Mouse (Mus musculus) adrenal gland, postnatal 10 days (tissue): ENCODE measurements around the gene A730015C16Rik. TPM values are rescaled to one million over a fixed set of nuclear protein-coding genes. Genes with fewer than 3 reads are reported as not detected.

Source experiments
- DNase-seq: peaks from one replicate; pipeline ENCODE4 v3.0.0; 2021; ENCODE audit warnings: mixed read lengths
- long read RNA-seq, 2 experiments: library from polyadenylated mRNA; stranded (forward); transcript quantifications; one replicate each; pipeline ENCODE4 v2.0.0; 2021
- total RNA-seq, 2 experiments: library from RNA; stranded (reverse); gene quantifications; 2 replicates each; pipeline ENCODE4 v1.2.3; 2021

The A730015C16Rik gene
- total RNA-seq = not detected
- long read RNA-seq, experiment 1, partial matches to known transcripts = 0 of 1 reads
- long read RNA-seq, experiment 1, other reads (novel, unspliced or antisense) = 0 of 1 reads
- long read RNA-seq, experiment 2, partial matches to known transcripts = 0 of 1 reads
- long read RNA-seq, experiment 2, other reads (novel, unspliced or antisense) = 0 of 1 reads

DNA sequence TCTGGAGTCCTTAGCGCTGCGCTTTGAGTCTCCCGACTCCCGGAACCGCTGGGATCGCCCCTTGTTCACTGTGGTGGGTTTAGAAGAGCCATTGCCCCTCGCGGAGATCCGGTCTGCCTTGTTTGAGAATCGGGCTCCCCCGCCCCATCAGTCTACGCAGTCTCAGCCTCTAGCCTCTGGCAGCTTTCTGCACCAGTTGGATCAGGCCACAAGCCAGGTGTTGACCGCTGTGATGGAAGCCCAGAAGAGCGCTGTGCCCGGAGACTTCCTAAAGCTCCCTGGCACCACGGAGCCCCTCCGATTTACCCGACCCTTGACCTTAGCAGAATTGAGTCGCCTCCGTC lies at the start of gene A730015C16Rik:
Gene A730015C16Rik (minus strand): TSS at position 115 of the 344 bp plus-strand sequence.
- DNase-seq = no peak

DNA sequence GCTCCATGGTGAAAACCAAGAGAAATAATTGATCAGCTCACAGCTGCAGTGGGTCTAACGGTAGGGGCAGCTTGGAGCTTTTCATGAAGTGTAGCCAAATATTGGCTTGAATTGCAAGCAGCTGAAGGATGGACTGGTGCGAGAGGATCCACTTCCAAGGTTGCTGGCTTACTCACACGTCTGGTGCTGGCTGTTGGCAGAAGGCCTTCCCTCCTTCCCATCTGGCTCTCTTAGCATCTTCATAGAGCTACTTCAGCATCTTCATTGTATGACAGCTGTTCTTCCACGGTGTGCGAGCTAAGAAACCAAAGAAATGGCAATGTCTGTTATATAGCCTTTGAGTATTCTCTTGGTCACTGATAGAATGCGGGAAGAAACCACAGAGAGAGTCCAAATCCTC lies 42.5 kb upstream of the A730015C16Rik start:
- DNase-seq = no peak

DNA sequence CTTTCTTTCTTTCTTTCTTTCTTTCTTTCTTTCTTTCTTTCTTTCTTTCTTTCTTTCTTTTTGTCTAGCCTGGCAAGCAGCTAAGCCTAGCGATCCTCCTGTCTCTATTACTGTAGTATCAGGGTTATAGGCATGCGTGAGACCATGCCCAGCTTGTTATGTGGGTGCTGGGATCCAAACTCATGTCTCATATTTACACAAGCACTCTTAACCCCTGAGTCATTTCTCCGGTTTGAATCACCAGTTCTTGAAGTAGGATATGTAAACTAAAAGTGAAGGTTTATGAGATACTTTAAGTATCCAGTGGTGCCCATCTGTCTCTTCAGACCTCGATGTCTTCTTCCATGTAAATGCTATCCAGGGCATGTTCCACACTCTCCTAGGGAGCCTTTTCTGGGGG lies 39.0 kb upstream of the A730015C16Rik start:
- no peak for DNase-seq

DNA sequence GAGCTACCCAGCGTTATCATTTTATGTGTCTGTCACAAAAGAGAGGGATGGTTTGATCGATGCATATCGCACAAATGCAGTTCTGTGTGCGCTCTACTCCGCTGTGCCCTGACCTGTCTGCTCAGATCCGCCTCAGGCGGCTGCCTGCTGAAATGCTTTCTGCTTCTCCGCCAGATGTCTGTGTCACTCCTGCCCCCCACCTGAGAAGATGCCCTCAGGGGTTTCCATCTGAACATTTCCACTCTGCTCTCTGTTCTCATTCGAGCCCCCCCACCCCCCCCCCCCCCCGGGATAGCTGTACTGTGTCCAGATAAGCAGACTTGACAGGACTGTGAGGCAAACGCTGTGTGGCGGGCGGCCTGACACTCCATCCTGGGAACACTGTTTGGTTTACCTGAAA lies 35.4 kb upstream of the A730015C16Rik start:
- peak; percentile 35 for DNase-seq

DNA sequence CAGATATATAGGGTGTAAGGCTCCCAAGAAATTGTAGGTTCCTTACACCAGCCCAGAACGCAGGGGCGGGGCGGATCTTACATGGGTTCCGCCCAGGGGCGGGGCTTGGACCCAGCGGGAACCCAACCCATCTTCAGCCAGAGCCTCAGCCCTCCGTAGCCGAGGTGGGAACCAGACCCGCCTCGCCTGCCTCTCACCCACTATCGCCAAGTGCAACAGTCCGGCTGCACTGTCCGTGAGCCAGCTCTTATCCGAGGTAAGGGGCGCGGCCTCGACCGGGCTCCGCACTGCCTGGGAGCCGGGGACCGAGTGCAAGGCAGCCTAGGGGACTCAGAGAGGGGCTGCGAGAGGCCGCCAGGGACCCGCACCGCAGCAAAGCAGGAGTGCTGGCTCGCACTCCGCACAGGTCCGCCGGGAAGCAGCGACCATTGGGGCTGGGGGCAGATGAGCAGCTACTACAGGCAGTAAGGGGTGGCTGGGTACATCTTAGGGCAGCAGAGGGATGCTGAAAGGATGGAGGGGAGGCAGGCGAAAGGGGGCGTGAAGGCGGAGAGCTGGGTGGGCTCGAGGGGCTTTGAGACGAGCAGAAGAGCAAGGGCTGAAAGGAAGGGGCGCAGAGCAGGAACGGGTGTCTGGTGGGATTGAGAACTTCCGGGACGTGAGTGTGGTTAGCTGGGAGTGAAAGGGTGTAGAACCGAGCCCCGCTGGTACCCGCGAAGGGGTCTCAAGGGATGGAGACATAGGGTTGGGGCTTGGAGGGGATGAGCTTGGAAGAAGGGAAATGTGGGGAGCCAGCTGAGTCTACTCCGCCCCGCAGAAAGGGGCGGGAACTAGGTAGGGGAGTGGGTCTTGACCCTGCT lies 30.8 kb upstream of the A730015C16Rik start, which contains the start of gene Rab3b:
Gene Rab3b (plus strand): TSS at position 101 of the 860 bp plus-strand sequence.
- DNase-seq = peak; percentile 70

DNA sequence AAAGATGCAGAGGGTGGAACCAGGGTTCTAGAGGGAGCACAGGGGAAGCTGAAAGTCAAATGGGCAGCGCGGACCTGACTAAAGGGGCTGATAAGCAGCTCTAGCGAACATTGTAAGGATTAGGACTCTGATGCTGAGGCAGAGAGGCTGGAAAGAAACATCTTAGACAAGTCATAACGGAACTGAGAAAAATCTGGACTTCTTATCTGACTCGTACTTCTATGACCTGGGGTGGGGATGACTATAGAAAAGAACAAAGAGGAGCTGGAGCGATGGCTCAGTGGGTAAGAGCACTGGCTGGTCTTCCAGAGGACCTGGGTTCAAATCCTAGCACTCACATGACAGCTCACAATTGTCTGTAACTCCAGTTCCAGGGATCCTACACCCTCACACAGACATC lies 29.5 kb upstream of the A730015C16Rik start:
- no peak for DNase-seq

DNA sequence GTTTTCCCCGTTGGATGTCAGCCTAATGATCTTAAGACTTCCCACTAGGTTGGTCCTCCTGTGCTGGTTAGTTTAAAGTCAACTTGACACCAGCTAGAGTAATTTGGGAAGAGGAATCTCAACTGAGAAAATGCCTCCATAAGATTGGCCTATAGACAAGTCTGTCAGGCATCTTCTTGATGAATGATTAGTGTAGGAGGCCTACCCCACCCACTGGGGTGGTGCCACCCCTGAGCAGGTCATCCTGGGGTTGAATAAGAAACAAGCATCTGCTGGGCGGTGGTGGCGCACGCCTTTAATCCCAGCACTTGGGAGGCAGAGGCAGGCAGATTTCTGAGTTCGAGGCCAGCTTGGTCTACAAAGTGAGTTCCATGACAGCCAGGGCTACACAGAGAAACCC lies 25.3 kb upstream of the A730015C16Rik start:
- DNase-seq = no peak

DNA sequence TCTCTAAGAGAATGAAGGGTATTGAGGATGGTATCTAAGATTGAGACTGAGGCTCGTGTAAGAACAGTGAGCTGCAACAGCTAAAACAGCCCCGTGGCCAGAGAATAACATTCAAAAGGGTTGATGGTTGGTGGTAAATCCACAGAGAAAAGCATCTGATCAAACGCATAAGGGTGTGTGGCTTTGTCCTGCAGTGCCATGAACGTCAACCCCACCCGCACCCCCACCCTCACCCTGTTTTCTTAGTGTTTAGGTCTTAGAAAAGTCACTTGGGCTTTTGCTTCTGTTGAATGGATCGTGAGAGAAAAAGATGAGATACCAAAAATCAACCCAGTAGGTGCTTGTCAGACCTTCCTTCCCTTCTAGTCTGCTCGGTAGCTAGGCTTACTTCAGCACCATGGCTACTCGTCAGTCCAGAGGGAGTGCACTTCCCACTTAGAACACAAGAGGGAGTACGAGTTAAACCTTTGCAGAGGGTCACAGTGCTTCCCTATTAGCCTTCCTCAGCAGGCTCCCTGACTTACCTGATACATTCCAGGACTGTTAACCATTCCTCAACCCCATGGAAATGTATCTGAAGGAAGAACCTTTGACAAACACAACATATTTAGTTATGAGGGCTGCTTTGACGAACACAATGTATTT lies 21.4 kb upstream of the A730015C16Rik start:
- peak; percentile 92 for DNase-seq

DNA sequence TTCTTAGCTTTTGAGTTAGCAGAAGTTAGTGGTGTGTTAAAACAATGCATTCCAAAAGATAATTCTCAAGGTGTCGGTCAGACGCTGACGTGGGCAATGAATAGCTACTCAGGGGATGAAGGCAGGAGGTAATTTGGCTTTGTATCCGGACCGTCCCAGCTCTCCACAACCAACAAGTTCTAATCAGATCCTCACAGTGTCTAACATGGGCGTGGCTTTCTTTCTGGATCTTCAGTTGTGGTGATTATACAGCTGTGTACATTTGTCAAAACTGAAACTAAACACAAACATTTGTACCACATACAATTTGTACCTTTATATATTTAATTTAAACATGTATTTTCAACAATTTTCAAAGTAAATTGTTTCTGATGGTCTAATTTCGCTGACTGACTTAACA lies 18.4 kb upstream of the A730015C16Rik start:
- DNase-seq = no peak

DNA sequence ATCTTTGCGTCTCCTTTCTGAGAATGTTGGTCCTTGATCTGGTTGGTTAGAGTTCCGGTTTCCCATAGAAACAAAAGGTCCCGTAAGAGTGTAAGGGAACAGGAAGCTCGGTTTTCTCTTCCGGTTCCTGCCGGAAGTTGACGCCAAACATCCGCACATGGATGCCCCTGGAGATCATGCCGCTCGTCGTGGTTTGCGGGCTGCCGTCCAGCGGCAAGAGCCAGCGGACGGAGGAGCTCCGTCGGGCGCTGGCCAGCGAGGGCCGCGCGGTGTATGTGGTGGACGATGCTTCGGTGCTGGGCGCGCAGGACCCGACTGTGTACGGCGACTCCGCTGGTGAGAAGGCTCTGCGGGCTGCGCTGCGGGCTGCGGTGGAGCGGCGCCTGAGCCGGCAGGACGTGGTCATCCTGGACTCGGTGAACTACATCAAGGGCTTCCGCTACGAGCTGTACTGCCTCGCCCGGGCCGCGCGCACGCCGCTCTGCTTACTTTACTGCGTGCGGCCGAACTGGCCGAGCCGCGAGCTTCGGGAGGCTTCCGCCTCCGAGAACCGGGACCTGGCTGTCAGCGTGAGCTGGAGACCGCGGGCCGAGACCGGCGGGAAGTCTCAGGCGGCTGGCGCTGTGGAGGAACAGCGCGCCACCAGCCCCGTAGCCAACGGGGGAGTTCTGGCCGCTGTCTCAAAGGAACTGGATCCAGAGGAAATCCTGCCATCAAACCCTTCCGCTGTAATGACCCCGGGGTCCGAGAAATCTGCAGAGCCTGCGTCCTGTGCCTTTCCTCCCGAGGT lies 509 bp downstream of the A730015C16Rik start, which contains the start of gene Kti12:
Gene Kti12 (plus strand): TSS at position 71 of the 790 bp plus-strand sequence.
- peak; percentile 89 for DNase-seq

DNA sequence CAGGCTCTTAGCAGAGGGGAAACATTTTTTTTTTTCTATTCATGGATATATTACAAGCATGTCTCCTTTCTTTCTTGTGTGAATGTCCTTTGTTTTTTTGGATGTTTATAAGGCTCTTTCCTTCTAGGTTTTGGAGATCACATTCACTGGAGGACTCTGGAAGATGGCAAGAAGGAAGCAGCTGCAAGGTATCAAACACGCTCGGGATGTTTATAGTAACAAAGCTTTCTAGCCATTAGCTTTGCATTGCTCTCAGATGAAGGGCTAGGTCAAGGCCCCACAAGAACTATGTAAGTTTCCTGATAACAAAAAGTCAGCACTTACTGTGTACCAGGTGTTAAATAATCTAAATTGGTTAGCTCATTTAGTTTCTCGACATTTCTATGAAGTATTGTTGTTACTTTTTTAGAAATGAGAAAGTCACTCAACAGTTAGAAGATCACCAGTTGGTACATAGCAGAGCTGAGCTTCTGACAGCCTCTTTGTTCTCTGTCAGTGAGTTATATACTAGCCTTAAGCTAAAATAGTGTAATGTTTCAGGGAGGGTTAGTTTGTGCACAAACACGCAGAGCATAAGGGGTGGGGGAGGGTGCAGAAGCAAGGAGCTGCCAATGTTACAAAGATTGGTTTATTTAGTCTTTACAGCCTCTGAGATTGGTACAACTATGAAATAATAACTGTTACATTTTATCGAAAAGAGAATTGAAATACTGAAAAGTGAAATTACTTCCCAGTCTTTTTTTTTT lies 2.4 kb downstream of the A730015C16Rik start:
- DNase-seq = no peak

DNA sequence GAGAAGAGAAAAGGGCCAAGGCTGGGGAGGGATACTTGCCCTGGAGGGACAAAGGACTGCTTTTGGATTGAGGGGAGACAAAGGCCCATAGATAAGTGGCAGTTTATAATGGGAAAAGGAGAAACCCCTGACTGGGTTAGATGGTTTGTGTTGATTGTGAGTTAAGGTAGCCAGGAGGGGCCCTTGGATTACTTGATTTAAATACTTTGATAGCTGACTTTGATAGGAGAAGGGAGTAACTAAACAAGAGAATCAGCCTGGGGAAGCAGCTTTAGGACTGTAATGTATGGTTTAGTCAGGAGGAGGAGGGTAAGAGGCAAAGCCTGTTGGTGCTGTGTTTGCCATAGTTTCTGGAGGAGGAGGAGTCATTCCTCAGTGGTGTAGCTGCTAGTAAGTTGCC lies 5.1 kb downstream of the A730015C16Rik start:
- no peak for DNase-seq

DNA sequence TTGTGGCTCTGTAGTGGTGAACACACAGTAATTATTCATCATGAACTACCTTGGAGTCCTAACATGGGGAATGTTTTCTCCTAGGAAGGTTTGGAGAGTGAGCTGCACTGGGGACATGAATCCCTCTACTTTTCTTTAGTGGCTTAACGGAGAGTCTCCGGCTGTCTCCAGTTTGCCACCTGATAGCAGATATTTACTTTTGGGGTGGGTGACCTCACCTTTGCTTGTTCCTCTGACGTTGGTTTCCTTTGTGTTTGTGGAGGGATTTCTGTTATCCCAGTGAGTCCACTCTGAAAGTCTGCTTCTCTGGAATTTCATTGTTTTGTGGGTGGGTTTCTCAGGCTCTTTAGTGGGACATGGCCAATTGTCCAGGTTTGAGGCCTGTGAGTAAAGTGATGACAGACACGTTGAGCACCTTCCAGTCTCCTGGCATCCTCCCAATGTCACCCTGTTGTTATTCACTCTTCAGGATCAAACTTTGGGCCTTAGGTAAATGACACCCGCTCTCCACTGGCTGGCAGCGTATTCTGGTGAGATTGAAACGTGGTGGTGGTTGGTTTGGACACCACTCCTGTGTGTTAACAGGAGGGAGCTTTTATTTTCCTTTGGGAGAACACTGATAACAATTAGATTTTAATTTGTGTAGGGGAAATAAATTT lies 6.4 kb downstream of the A730015C16Rik start:
- no peak for DNase-seq

DNA sequence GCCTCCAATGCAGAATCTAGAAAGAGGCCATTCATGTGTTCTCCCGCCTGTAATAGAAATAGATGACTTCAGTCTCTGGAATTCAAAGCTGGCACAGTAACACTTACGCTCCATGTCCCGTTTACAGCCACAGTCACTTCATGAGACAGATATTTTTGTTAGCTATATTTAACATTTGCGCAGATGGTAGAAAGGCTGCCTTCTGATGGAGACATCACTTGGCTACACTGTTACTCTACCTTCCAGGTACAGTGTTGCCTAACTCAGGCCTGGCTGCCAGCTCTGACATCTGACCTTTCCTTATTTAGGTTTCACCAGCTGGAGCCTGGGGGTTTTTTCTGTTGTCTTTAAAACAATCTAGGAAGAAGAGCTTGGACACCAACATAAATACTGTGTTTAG lies 10.4 kb downstream of the A730015C16Rik start:
- DNase-seq = no peak

DNA sequence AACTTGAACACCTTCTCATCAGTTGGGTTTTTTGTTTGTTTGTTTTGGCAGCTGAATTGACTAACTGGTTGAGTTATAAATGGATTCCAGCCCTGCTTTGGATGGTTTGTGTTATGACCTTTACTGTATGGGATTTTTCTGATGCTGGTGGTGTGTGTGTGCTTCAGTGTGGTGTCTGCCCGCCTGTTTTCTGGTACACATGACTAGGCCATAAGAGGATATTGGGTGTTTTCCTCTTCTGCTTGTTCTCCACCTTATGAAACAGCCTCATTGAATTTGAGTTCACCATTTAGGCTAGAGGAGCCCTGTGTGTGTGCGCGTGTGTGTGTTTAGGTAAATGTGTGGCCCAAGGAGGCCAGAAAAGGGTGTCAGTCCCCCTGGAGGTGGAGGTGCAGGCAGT lies 12.9 kb downstream of the A730015C16Rik start:
- no peak for DNase-seq

DNA sequence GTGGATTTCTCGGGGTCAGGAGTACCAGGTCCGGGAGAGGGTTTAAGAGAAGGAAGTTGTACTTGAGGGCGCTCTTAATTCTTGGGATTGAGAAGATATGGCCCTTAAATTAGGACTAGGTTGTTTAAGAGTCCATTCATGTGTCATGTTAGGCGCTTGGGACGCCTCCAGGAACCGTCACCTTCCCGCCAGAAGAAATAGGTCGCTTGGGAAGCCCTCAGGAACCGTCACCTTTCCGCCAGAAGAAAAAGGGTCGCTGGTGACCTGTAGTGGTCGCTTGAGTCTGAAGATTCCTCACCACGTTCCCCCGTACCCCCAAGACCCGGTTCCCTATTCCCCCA lies 13.5 kb downstream of the A730015C16Rik start:
- peak; percentile 18 for DNase-seq

DNA sequence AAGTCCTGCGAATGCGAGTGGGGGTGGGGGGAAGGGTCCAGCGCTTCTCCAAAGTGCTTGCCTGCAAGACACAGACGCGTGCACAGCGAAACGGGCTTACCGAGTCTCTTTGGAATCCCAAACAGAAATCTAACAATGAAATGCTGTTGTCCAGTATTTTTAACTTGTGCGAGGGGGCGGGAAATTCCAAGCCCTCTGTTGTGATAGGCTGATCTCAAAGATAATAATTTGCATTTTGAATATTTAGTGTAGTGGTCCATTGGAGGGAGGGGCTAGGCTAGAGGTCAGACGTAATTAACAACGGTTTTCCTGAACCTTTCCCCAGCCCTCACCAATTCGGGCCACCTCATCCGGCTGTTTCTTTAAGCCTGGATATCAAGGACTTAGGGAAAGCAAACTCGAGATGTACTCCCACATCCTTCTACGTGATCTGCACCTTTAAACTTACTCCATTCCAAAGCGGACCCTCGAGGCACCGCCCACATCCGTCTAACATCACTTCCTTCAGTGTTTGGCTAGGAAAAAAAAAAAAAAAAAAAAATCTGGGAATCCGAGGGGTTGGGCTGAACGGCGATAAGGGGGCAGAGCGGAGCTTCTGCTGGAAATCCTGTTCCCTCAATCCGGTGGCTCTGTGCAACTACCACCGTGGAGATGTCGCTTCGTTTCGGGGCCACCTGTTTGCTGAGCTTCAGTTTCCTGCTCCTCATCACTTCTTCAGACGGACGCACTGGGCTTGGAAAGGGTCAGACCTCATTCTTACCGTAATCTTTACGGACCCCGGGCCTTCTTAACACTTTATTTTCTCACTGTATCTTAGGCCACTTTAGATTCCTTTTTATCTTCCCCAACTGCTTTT lies 14.1 kb downstream of the A730015C16Rik start, which contains the start of gene Txndc12:
Gene Txndc12 (plus strand): TSS at position 487 of the 856 bp plus-strand sequence.
- peak; percentile 87 for DNase-seq

DNA sequence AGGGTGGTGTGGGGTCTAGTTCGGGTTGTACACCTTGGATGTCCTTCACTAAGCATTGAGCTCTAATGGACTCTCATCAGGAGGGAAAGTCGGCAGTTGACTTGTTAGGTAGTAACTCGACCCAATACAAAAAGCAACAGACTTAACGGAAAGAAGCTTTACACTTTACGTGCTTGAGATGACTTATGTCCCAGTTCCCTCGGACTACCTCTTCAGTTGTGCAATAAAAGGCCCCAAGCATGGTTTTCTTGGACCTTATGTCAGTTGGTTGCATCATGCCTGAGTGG lies 14.6 kb downstream of the A730015C16Rik start:
- no peak for DNase-seq

DNA sequence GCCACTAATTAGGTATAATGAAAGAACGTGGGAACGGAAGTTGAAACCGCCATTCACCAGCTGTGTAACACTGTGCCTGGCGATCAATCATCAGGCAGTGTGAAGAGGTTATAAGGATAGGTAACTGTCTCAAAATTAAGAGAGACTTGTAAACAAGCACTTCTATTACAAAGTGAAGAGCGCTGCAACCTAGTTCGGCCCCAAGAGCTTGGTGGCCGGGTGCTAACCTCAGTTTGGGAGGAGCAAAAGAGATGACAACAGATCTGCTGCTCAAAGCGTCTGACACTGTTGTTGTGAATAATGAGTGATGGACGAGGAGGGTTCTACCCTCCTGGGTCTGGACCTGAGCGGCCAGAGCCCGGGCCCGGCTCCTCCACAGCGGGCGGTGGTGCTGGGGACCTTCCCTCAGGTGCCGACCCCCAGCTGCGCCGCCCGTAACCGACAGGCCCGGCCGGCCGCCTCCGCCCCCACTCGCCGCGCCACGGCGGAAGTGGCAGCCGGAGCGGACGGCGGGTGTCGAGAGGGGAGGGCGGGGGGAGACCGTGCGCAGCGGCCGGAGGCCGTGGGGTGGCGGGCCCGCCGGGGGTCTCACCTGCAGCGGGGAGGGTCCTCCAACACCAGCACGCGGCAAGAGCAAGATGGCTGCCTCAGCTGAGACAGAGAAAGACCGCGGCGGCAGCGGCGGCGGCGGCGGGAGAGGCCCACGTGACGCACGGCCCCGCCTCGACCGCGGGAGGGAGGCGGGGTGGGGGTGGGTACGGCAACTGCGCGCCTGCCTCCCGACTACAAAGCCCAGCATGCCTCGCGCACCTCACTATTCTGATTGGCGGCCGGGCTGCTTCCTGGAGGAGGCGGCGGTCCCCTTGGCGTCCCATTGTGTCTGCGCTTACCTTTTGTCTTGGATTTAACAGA lies 15.2 kb downstream of the A730015C16Rik start, which contains the start of gene Btf3l4:
Gene Btf3l4 (minus strand): TSS at position 699 of the 912 bp plus-strand sequence.
- peak; percentile 93 for DNase-seq
